Mouse (Mus musculus) splenic B cell, adult 2 months (primary cell): ENCODE measurements around the gene B4galnt2.

Experiments
- DNase-seq: peaks from one replicate; pipeline ENCODE4 v3.0.0-alpha.2; 2011; ENCODE audit warnings: low read depth, low spot score
- H3K27me3 ChIP-seq: 2 replicates; pipeline ENCODE4 v1.6.1; 2012; ENCODE audit warnings: mild to moderate bottlenecking, low read length, moderate library complexity, mixed read lengths; ENCODE audit not compliant: control insufficient read depth, poor library complexity, insufficient read depth, severe bottlenecking
- H3K36me3 ChIP-seq: 2 replicates; pipeline ENCODE4 v1.6.1; 2012; ENCODE audit warnings: mild to moderate bottlenecking, low read length, moderate library complexity, mixed read lengths; ENCODE audit not compliant: control insufficient read depth, poor library complexity, insufficient read depth, severe bottlenecking

B4galnt2 gene

DNA sequence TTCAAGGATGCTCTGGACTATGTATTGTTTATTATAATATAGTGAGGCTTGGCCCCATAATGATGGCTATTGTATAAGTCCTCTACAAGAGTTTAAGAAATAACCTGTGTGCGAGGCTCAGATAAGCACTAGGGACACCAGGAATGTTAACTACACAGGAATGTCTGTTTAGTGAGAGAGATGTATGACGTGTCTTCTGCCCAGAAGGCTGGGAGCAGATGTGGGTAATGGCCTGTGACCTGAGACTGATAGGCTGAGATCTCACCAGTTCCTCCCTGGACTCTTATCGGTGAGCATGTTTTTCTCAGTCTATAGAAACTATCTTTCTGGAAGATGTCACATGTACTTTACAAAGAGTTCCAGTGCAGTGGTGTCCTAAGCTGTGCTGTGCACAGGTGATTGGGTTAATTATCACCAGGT, 54.6 kb downstream of the B4galnt2 start:
- DNase-seq = peak; percentile 31
- no peaks in the 10 kb centered on the region for H3K36me3 ChIP-seq
- H3K27me3 ChIP-seq = no peaks in the 10 kb centered on the region

DNA sequence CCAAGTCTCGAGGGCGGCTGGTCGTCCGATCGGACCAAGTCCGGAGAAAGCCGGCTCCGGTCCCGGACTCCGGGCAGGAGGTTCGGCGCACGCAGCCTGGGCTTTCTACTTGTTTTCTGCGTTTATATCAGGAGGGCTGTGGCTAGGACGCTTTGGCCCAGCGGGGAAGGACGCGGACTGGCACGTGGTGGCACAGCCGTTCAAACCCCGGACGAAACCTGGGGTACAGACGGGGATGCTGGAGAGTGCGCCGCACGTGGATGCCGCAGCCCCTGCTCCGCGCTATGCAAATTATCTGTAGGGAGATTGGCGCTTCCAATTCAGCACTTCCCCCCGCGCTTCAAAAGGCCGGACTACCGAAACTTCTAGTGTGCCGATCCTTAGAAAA, 55.2 kb downstream of the B4galnt2 start:
- Histone ChIP-seq H3K27me3 (no peaks in the 10 kb centered on the region), H3K36me3 (no peaks in the 10 kb centered on the region)
- DNase-seq = peak; percentile 73

DNA sequence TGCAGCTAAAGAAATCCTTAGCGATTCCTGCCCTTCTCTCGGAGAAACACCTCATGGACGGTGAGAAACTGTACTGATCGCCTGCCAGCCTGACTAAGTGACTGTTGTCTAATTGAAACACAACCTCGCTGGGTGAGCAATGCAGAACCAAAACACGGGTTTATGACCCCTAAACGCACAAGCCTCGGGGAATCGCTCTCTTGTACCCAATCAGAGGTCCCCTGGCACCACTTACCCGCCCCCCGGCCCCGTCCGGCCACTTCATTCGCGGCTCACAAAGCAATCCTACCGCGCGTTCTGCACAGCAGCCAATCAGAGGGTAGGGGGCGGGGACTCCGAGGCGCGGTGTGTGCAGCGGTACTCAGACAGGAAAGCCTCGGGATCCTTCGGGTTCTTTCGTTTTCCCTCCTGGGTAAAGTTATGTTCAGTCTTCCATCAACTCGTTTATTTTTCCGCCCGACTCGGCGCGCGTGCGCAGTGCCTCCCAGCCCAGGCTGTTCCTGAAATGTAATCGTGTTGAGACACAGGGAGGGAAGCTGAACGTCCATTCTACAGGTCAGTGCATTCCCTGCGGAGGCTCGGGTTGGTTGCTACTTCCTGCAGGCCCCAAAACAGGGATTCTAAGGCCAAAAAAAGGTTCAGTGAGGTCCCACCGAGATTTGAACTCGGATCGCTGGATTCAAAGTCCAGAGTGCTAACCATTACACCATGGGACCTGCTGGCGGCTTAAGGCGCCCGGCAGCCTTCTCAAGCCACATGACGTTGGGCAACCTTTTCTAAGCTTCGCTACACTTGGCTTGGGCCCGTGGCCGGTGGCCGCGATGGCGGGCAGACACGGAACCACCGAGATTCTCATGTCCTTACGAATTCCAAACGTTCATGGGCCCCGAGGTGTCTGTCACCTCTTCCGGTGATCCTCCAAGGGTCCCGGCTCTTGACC, 55.9 kb downstream of the B4galnt2 start:
- no peaks in the 10 kb centered on the region for H3K36me3 ChIP-seq
- peak; percentile 99 for DNase-seq
- no peaks in the 10 kb centered on the region for H3K27me3 ChIP-seq

DNA sequence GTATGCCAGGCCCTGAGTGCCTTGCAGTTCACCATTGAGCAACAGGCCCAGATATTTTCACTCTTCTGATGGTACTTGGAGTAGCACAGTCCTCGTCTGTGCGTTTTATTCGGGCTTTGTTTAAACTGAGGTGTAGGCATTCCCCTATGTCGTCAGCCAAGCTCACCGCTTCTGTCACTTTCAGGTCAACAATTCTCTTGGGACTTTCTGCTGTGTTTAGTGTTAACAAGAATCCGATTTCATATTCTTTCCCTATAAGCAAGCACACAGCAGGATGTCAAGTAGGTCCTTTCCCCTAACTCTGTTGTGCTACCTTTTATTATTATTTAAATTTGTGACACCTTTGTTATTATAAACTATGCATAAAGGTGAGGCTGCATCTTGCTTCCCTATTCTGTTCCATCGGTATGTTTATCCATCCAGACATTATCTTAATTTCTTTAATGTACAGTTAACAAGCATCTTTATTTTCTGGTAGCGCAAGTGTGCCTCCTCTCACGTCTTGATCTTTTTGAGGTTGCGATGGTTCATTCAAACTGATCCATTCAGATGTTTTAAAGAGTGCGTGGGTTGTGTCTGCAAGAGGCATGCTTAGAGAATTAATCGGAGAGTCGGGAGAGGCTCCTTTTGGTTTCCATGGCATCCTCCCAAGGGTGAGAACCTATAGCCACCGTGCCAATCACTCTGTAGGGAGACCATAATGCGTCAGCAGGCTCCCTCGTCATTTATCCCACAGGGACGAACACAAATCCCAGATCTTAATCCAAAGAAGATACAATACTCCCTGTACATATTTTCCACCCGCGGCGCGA, 56.8 kb downstream of the B4galnt2 start:
- Histone ChIP-seq H3K36me3 (no peaks in the 10 kb centered on the region), H3K27me3 (no peaks in the 10 kb centered on the region)
- DNase-seq = peak; percentile 42

DNA sequence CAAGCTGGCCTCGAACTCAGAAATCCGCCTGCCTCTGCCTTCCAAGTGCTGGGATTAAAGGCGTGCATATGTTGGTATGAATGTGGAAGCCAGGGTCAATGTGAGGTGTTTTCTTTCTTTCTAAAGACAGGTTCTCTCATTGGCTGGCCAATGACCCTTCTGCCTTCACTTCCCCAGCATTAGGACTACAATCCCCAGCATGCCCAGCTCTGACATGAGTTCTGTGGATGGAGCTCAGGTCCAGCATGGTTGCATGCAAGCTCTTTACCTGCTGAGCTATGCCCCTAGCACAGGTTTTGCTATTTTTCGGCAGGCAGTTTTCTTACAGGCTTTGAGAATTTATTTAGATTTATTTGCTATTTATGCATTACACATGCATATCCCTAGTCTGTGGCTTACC, 57.4 kb downstream of the B4galnt2 start:
- H3K36me3 ChIP-seq = no peaks in the 10 kb centered on the region
- no peak for DNase-seq
- no peaks in the 10 kb centered on the region for H3K27me3 ChIP-seq

DNA sequence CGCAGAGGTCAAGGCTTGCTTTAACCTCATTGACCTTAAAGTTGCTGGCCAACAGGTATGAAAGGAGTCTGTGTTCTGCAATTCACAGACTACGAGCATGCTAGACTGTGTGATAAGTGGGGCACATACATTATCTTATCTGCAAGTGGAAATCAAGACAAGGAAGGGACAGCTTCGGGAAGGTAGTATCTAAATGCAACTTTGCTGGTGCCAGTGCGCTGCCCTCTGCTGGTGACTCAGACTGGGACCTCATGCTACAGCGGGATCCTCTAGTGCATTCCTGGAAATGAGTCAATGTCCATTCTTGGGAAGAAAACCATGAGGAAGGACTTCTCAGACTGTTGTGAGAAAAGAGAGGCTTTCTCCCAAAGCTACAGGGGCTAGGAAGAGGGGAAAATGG, 61.0 kb downstream of the B4galnt2 start:
- DNase-seq = peak; percentile 82
- Histone ChIP-seq H3K36me3 (no peaks in the 10 kb centered on the region), H3K27me3 (no peaks in the 10 kb centered on the region)

DNA sequence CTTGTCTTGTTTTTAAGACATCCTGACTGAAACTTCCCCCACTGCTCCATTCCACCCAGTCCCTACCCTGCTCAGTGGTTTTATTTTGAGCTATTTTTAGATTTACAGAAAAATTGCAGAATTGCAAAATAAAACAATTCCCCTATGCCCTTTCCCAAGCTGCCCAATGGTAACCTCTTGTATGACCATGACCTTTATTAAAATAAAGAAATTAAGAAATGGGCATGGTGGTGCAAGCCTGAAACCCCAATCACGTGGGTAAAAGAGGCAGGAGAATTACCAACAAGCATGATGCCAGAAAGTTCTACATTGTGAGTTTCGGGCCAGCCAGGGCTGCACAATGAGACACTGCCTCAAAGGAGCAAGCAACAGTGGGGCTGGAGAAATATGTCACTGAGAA, 63.8 kb downstream of the B4galnt2 start:
- no peaks in the 10 kb centered on the region for H3K36me3 ChIP-seq
- H3K27me3 ChIP-seq = no peaks in the 10 kb centered on the region
- no peak for DNase-seq

DNA sequence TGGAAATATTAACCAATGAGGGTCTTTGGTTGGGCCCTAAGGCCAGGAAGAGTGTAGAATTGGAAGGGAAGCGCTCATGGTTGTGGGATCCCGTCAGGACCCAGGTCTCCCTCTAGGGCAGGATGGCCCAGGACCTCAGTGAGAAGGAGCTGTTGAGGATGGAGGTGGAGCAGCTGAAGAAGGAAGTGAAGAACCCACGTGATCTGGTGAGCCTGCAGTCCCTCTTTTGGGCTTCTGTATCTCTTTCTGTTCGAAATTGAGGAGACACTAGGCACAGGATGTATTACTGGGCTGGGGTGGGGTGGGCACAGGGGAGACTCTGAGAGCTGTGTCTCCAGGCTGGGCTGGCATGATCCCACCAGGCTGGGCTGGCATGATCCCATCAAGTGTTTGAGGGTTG, 69.8 kb downstream of the B4galnt2 start:
- DNase-seq = no peak
- Histone ChIP-seq H3K27me3 (no peaks in the 10 kb centered on the region), H3K36me3 (no peaks in the 10 kb centered on the region; the same call in none of the 2 replicates)

DNA sequence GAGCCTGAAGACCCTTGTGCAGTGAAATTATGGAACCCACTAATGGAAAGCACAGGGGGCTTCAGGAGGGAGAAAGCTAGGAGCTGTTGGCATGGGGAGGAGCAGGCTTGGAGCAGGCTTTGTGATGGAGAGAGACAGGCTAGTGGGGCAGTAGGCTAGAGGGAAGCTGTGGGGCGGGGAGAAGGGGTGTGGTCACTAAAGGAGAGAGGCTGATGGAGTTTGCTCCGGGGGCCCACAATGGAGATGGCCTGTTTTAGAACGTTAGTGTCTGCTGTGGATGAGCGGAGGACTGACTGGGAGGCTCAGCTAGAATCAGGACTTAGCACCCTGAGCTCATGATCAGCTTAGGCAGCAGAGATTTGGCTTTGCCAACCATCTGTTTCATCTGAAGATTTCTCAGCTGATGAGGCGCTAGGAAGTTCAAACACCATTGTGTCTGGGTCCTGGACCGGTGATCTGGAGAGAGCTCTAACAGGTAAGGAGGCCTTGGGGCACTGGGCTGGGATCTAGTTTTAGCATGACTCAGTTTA, 71.2 kb downstream of the B4galnt2 start:
- DNase-seq = no peak
- Histone ChIP-seq H3K36me3 (no peaks in the 10 kb centered on the region; the same call in none of the 2 replicates), H3K27me3 (no peaks in the 10 kb centered on the region)

DNA sequence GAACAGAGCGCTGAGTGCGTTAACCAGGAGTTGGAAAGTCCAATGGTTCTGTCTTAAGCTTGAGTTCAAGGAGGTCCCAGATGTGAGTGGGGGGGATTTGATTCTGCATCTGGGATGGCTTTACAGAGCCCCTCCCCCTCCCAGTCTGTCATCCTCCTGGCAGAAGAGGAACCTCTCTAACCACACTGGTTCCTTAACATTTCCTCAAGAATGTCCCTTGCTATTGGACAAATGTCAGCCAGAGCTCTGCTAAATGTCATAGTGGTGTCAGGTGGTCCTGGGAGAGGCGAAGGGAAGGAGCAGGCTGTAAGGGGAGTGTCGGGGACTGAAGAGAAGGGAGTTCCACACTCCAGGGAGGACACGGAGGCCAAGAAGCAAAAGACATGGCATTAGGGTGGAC, 71.7 kb downstream of the B4galnt2 start:
- no peaks in the 10 kb centered on the region; the same call in none of the 2 replicates for H3K36me3 ChIP-seq
- H3K27me3 ChIP-seq = no peaks in the 10 kb centered on the region
- no peak for DNase-seq

DNA sequence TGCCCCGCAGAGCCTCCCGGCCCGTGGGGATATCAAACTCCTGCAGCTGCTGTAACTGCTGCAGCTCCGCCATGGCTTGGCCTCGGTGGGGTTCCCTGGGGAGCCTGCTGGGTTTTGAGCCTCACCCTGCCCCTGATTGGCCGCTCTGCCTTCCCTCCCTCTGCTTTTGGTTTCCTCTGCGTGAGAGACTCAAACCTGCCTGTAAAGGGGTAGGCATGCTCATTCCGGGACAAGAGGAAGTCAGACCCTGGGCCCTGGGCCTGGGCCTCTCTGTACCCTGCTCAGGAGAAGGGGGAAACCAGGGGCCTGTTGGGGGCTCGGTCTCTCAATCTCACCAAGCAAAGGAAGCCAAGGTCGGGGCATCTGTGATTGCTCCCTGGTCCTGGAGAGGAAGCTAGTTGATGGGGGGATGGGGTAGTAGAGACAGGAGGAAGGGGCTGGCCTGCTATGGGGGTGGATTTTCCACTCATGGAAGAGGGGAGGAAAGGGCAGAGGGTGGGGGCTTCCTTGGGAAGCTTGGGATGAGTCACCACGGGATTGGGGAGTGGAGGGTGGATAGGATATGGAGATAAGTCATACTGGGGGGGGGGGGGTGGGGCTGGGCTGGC, 72.5 kb downstream of the B4galnt2 start, which contains the start of gene Abi3:
Abi3 (minus strand) TSS at position 403 of the 608 bp plus-strand sequence.
- Histone ChIP-seq H3K27me3 (no peaks in the 10 kb centered on the region), H3K36me3 (no peaks in the 10 kb centered on the region; the same call in none of the 2 replicates)
- DNase-seq = peak; percentile 88

DNA sequence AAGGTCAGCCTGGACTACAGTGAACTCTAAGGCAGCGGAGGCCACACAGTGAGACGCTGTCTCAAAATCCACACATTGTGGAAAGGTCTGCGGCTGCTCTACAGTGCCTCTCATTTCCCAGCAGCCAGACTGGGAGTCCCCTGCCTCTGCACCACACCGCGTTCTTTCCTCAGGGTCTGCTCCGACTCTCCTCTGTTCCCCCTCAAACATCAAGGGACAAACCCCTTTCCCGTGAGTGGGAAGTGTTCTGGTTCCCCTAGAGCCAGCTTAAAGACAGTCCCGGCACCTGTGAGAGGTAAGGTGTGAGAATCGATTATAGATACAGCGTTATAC, 73.2 kb downstream of the B4galnt2 start:
- no peaks in the 10 kb centered on the region; the same call in none of the 2 replicates for H3K36me3 ChIP-seq
- DNase-seq = no peak
- no peaks in the 10 kb centered on the region for H3K27me3 ChIP-seq

DNA sequence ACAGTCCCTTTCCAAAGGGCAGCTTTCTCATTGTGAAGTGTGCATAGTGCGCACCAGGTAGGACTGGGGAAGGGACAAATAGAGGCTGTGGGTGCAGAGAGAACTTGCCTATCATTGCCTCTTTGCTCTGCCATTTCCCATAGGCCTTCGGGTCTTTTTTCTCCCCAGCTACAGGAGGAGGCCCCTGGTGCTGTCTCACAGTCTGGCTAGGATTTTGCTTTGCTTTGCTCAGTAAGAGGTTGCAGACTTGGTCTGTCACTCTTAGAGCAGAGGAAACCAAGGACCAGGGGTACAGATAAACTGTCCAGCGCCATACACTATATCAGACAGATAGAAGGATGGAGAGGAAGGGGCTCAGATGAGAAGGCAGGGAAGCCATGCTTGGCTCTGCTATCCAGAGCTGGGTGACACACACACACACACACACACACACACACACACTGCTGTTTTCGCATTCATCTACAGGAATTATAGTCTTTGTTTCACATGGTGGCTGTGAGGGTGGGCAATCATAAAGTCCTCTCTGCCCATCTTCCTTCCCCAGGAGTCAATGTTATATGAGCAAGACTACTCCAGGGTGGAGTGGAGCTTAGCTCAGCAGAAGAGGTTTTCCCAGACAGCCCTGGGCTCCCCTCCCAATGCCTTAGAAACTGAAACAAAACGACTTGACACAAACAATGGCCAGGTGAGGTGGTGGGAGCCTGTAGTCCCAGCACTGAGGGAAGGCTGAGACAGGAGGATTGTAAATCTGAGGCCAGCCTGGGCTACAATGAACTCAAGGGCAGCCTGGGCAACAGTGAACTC, 73.8 kb downstream of the B4galnt2 start:
- Histone ChIP-seq H3K27me3 (no peaks in the 10 kb centered on the region), H3K36me3 (peaks cover 2% of the 10 kb centered on the region)
- no peak for DNase-seq
